Mouse (Mus musculus): ENCODE measurements around the gene Pcare. TPM values are rescaled to one million over a fixed set of nuclear protein-coding genes. Genes with fewer than 3 reads are reported as not detected.

Gene Pcare
- polyA plus RNA-seq, 1 experiment from 2014 or later, result not detected

DNA sequence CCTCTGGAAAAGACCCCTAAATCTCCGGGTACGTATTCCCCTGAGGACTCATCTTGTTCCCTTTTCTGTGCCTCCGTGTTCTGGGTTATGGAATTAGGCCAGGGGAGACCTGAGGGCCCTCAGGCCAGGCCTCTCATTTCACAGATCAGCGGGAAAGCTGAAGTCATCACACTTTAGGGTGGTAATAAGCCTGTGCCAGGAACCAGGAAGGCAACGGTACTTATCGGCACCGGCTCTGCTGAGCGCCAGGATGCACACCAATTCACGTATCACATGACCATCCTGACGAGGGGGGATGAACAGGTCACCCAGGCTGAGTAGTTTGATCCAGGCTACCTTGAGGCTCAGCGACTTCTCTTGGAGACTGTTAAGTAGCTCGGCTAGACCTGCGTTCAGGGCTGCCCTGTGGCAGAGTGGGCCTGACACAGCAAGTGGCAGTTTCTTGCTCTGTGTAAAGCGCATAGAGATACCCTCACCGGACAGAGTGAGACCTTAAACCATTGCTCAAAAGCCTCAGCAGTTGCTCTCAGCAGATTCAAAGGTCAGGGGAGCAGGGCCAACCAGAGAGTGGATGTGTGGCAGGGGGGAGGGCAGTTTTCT is 56.9 kb downstream of the Pcare start:
- Histone ChIP-seq H3K4me1 (ENCODE audit: control insufficient read depth, insufficient read depth, low read length) (peaks cover 5% of the 10 kb centered on the region; the same call in 1 of the 2 replicates), H3K4me3 (ENCODE audit: low read depth, low read length) (no peak overlapping the region), H3K4me2 (ENCODE audit: low read length) (no peak overlapping the region), H3K9ac (ENCODE audit: low read length) (no peak overlapping the region), H3K27ac (ENCODE audit: low read depth, low read length) (no peak overlapping the region), H3K36me3 (ENCODE audit: control insufficient read depth, insufficient read depth, low read length) (no peaks in the 10 kb centered on the region), H3K27me3 (replicated peaks; ENCODE audit: control insufficient read depth, insufficient read depth, low read length) (no peaks in the 10 kb centered on the region), H3K9me3 (replicated peaks; ENCODE audit: control insufficient read depth, low read length) (no peaks in the 10 kb centered on the region)
- 87% methylated on average over 15 of the region's 15 CpGs for WGBS
- no peak for DNase-seq (ENCODE audit: low spot score)
- ATAC-seq, result no peak

DNA sequence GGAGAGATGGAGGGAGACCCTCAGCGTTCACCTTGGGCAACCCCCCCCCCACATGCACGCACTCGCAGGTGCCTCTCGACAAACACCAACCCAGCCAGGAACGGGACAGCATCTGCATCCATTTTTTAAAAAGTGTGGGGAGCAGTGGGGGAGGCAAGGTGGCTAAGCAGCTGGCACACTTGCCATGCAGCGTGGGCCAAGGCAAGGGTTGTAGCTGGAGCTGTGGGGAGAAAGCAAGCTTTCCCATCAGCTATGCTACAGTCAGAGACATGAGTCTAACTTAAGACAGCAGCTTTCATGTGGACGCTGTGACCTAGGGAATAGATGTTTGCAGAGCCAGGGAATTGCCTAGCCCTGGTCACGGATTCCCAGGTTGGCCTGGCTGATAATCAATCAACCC is 57.5 kb downstream of the Pcare start:
- Histone ChIP-seq H3K4me2 (ENCODE audit: low read length) (no peak overlapping the region), H3K9ac (ENCODE audit: low read length) (no peak overlapping the region), H3K36me3 (ENCODE audit: control insufficient read depth, insufficient read depth, low read length) (no peaks in the 10 kb centered on the region), H3K27me3 (replicated peaks; ENCODE audit: control insufficient read depth, insufficient read depth, low read length) (no peaks in the 10 kb centered on the region), H3K27ac (ENCODE audit: low read depth, low read length) (no peak overlapping the region), H3K4me3 (ENCODE audit: low read depth, low read length) (no peak overlapping the region), H3K9me3 (replicated peaks; ENCODE audit: control insufficient read depth, low read length) (no peaks in the 10 kb centered on the region), H3K4me1 (ENCODE audit: control insufficient read depth, insufficient read depth, low read length) (peaks cover 5% of the 10 kb centered on the region; the same call in 1 of the 2 replicates)
- WGBS, result 91% methylated on average over 8 of the region's 8 CpGs
- DNase-seq (ENCODE audit: low spot score) (no peak), ATAC-seq (no peak)

DNA sequence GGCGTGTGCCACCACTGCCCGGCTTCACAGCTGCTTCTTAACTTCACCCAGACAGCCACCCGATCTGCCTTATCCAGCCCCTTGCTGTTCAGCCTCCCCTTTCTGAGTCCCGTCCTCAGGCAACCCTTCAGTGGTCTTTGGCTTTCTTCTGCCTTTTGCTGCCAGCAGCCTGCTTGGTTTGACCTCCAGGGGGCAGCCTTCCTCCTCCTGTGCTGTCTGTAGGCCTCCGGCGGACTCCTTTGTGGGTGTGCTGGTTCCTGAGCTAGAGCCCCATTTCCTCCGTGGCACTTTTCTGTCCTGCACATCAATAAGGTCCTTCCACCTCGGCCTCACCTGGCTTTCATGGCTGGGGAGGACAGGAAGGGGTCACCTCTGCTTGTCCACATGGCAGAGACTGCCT is 58.9 kb downstream of the Pcare start:
- no peak for DNase-seq (ENCODE audit: low spot score)
- 58% methylated on average over 8 of the region's 8 CpGs for WGBS
- no peaks in the 10 kb centered on the region for H3K9me3 ChIP-seq (replicated peaks; ENCODE audit: control insufficient read depth, low read length)

More for the DNA sequence above, 58.9 kb downstream of the Pcare start:
- H3K27me3 ChIP-seq (replicated peaks; ENCODE audit: control insufficient read depth, insufficient read depth, low read length), result no peaks in the 10 kb centered on the region
- peaks cover 5% of the 10 kb centered on the region; the same call in 1 of the 2 replicates for H3K4me1 ChIP-seq (ENCODE audit: control insufficient read depth, insufficient read depth, low read length)
- H3K9ac ChIP-seq (ENCODE audit: low read length), result no peak overlapping the region
- H3K4me3 ChIP-seq (ENCODE audit: low read depth, low read length), result no peak overlapping the region
- H3K4me2 ChIP-seq (ENCODE audit: low read length), result no peak overlapping the region
- ATAC-seq, result no peak
- H3K36me3 ChIP-seq (ENCODE audit: control insufficient read depth, insufficient read depth, low read length), result no peaks in the 10 kb centered on the region
- H3K27ac ChIP-seq (ENCODE audit: low read depth, low read length), result no peak overlapping the region

Other genes starting within 250 kb of the Pcare start
- gene Ndc80, start 226.0 kb downstream of the Pcare start, polyA plus RNA-seq (2014; fragmentation: Nextera tagmentation; extraction: Ambion mirVana), result 22.7 and 25.2 TPM in 2 replicates
- gene Spdya, start 200.8 kb downstream of the Pcare start, polyA plus RNA-seq (2014; fragmentation: Nextera tagmentation; extraction: Ambion mirVana), result 1.4 and 1.7 TPM in 2 replicates
- 56.6 and 63.7 TPM in 2 replicates for gene Wdr43, start 137.0 kb downstream of the Pcare start, polyA plus RNA-seq (2014; fragmentation: Nextera tagmentation; extraction: Ambion mirVana)
- gene Togaram2, start 79.6 kb downstream of the Pcare start, polyA plus RNA-seq (2014; fragmentation: Nextera tagmentation; extraction: Ambion mirVana), result 0.23 and 0.24 TPM in 2 replicates
- 6.9 and 8.0 TPM in 2 replicates for gene Clip4, start 15.6 kb upstream of the Pcare start, polyA plus RNA-seq (2014; fragmentation: Nextera tagmentation; extraction: Ambion mirVana)

Data from forebrain, embryonic 14.5 days (tissue).